Mouse (Mus musculus) testis, adult 2 months (tissue): ENCODE data around the gene Klf13.

Source experiments
- CTCF ChIP-seq: fragments of 200-500 bp; IDR thresholded peaks from 2 replicates; pipeline ENCODE4 v1.5.1; 2012; ENCODE audit warnings: low read depth, mild to moderate bottlenecking, inconsistent platforms, low read length, moderate library complexity; ENCODE audit not compliant: control insufficient read depth, insufficient read depth, insufficient replicate concordance
- POLR2A ChIP-seq: fragments of 200-500 bp; IDR thresholded peaks from 2 replicates; pipeline ENCODE4 v1.6.1; 2012; ENCODE audit warnings: low read depth, mild to moderate bottlenecking, inconsistent platforms, low read length, moderate library complexity; ENCODE audit not compliant: control insufficient read depth

- no peak for TF ChIP-seq CTCF
- TF ChIP-seq POLR2A, result no peak
Observed at GRCm38 (mm10) chr7:63914891-63915290, 23.8 kb downstream of the Klf13 start.
